ENCODE assay signal across 25 mouse cellular contexts in the genomic region with DNA sequence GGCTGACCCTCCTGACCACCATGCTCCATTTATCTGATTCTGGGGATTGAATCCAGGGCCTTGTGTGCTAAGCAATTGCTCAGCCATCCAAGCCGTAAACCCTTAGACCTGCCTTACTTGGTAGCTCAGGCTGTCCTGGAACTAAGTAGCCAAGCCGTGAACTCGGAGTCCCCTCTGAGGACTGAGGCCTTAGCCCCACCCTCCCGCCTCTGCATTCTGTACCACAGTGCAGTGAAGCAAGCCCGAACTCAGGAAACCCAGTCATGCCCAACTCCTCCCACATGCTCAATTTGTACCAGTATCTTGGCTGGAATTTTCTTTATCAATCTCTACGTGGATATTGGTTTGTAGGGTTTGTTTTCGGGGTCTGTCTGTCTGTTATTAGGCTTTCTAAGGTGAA. TPM values are rescaled to one million over a fixed set of nuclear protein-coding genes. Genes with fewer than 3 reads are reported as not detected.
DNase-seq lines count a peak whose midpoint lies in the region; ATAC-seq lines count a peak whose summit lies in the region.
"Had no signal": no experiment of that assay in that cellular context is flagged by ENCODE, and none has a peak within 500 bp of the region (broad histone marks: within the 10 kb centered on the region; RNA-seq: fewer than 3 reads in every experiment).

No protein-coding gene starts in this region.

- no peak overlapping the region for H3K4me3 ChIP-seq in midbrain, embryonic 11.5 days (ENCODE audit: low read depth, low read length)
- H3K4me3 ChIP-seq in midbrain, embryonic 10.5 days: no peak overlapping the region
- H3K4me3 ChIP-seq: embryonic facial prominence, embryonic 12.5 days; embryonic facial prominence, embryonic 15.5 days; gastrocnemius, adult 2 months; hindbrain, embryonic 10.5 days; hindbrain, embryonic 13.5 days had no signal

- DNase-seq in kidney, postnatal 10 days: peak; percentile 6
- DNase-seq in kidney, postnatal 4 days: no peak
- DNase-seq in midbrain, embryonic 11.5 days (ENCODE audit: low spot score, missing footprints): peak; percentile 72
- no peak for DNase-seq in midbrain, embryonic 10.5 days (ENCODE audit: low spot score)
- DNase-seq in ZHBTc4 (ENCODE audit: low read depth, low spot score): peak; percentile 57
- no peak for DNase-seq in spleen, postnatal 10 days (ENCODE audit: low spot score in 2 of 2)
- DNase-seq: adrenal gland, adult 2 months; adrenal gland, postnatal 14 days; cerebellum, adult 11 months; cerebellum, adult 2 months; cerebellum, adult 9-11 months; cerebellum, postnatal 25 days; forebrain, postnatal 0 days; gastrocnemius, adult 2 months; gastrocnemius, postnatal 14 days; heart, adult 11 months; heart, postnatal 36 days had no signal

- H3K4me2 ChIP-seq in midbrain, embryonic 11.5 days: no peak overlapping the region
- H3K4me2 ChIP-seq: embryonic facial prominence, embryonic 12.5 days; embryonic facial prominence, embryonic 15.5 days; heart, embryonic 11.5 days; hindbrain, embryonic 13.5 days had no signal

- H3K9me3 ChIP-seq in midbrain, embryonic 11.5 days (ENCODE audit: control insufficient read depth, low read length): no peaks in the 10 kb centered on the region
- no peaks in the 10 kb centered on the region for H3K9me3 ChIP-seq in midbrain, embryonic 10.5 days (replicated peaks)
- H3K9me3 ChIP-seq: embryonic facial prominence, embryonic 12.5 days; embryonic facial prominence, embryonic 15.5 days; hindbrain, embryonic 10.5 days; hindbrain, embryonic 13.5 days had no signal

- no peak overlapping the region for H3K9ac ChIP-seq in midbrain, embryonic 11.5 days (ENCODE audit: low read length)
- H3K9ac ChIP-seq: embryonic facial prominence, embryonic 12.5 days; embryonic facial prominence, embryonic 15.5 days; forebrain, postnatal 0 days; hindbrain, embryonic 13.5 days had no signal

- H3K36me3 ChIP-seq in midbrain, embryonic 11.5 days (ENCODE audit: control insufficient read depth, insufficient read depth, low read length): 0 out of 2 replicates have a peak, but pooled peaks cover 4% of the 10 kb centered on the region
- H3K36me3 ChIP-seq in midbrain, embryonic 10.5 days: peaks cover 38% of the 10 kb centered on the region

- no peak overlapping the region for H3K27ac ChIP-seq in midbrain, embryonic 11.5 days (ENCODE audit: low read depth, low read length)
- no peak overlapping the region for H3K27ac ChIP-seq in midbrain, embryonic 10.5 days (replicated peaks)
- H3K27ac ChIP-seq: embryonic facial prominence, embryonic 12.5 days; embryonic facial prominence, embryonic 15.5 days; gastrocnemius, adult 2 months; hindbrain, embryonic 10.5 days; hindbrain, embryonic 13.5 days had no signal

- H3K4me1 ChIP-seq in midbrain, embryonic 11.5 days (ENCODE audit: control insufficient read depth, insufficient read depth, low read length): peaks cover 17% of the 10 kb centered on the region
- H3K4me1 ChIP-seq in midbrain, embryonic 10.5 days: peaks cover 35% of the 10 kb centered on the region
- H3K4me1 ChIP-seq: embryonic facial prominence, embryonic 12.5 days; embryonic facial prominence, embryonic 15.5 days had no signal

- WGBS in midbrain, embryonic 11.5 days: 80% methylated on average over 7 of the region's 7 CpGs
- 88% methylated on average over 7 of the region's 7 CpGs for WGBS in midbrain, embryonic 10.5 days

- H3K27me3 ChIP-seq in midbrain, embryonic 11.5 days (ENCODE audit: control insufficient read depth, insufficient read depth, low read length): no peaks in the 10 kb centered on the region
- H3K27me3 ChIP-seq in midbrain, embryonic 10.5 days (ENCODE audit: low read depth, poor library complexity, severe bottlenecking): no peaks in the 10 kb centered on the region
- H3K27me3 ChIP-seq: embryonic facial prominence, embryonic 12.5 days; embryonic facial prominence, embryonic 15.5 days; hindbrain, embryonic 13.5 days had no signal

- 0 out of 2 replicates have a peak, but pooled peaks have one; percentile 31 for ATAC-seq in midbrain, embryonic 11.5 days (ENCODE audit: low FRiP score)
- ATAC-seq: CD4-positive, CD25-positive, alpha-beta regulatory T cell, adult 4 months; forebrain, embryonic 14.5 days; forebrain, postnatal 0 days; hindbrain, embryonic 16.5 days had no signal

RNA-seq across cellular contexts. Expression of gene Rps17, which starts 13.2 kb away (rescaled TPM):
- polyA plus RNA-seq in midbrain, embryonic 11.5 days (2014; fragmentation: Nextera tagmentation; extraction: Ambion mirVana): 1,045 and 1,155 TPM in 2 replicates
- 1,006 and 1,155 TPM in 2 replicates for polyA plus RNA-seq in midbrain, embryonic 10.5 days (2016; fragmentation: Nextera tagmentation; extraction: Ambion mirVana)

Comparison
In these comparisons a context has a peak if more than half of its experiments do, and no peak if none do; other contexts are left out.
1. DNase-seq: peak in kidney, postnatal 10 days (single experiment), midbrain, embryonic 11.5 days (single experiment) and ZHBTc4 (single experiment); none in kidney, postnatal 4 days (0 of 2), midbrain, embryonic 10.5 days (single experiment) and spleen, postnatal 10 days (0 of 2).